Mouse (Mus musculus): ENCODE data around the gene Fgfrl1. TPM values are rescaled to one million over a fixed set of nuclear protein-coding genes. Genes with fewer than 3 reads are reported as not detected.
A peak's percentile ranks its signal among the peaks of the same experiment; 100 is the strongest.

Gene Fgfrl1
- total RNA-seq (2021) (10 to 100 TPM; 17.6 to 21.6 TPM), polyA plus RNA-seq (2012; rRNA removed) (33.5 and 36.5 TPM in 2 replicates)
- long read RNA-seq, transcript Fgfrl1-201 (7 exons, 2,329 nt): major isoform, 13 of 19 reads
- long read RNA-seq, partial matches to known transcripts: 2 of 19 reads
- long read RNA-seq, other reads (novel, unspliced or antisense): 4 of 19 reads

GRCm38 (mm10) chr5:108692271-108692670, at the start of gene Fgfrl1:
TSS of gene Fgfrl1 (plus strand) at chr5:108692382.
- Histone ChIP-seq H3K4me1 (ENCODE audit: control insufficient read depth, insufficient read depth, low read length) (peaks cover 5% of the 10 kb centered on the region), H3K4me3 (peak within 1 kb of the TSS; percentile 51), H3K27ac (no peak within 1 kb of the TSS), H3K79me2 (replicated peaks; ENCODE audit: control insufficient read depth, insufficient read depth, low read length) (no peaks in the 10 kb centered on the region), H3K9ac (ENCODE audit: low read depth, low read length) (0 out of 2 replicates have a peak within 1 kb of the TSS, but pooled peaks have one; percentile 23), H3K27me3 (ENCODE audit: control insufficient read depth, insufficient read depth, low read length) (no peaks in the 10 kb centered on the region), H3K36me3 (ENCODE audit: control insufficient read depth, insufficient read depth, low read length) (no peaks in the 10 kb centered on the region)
- TF ChIP-seq EP300 (IDR thresholded peaks at IDR 0.05; ENCODE audit: insufficient read depth, low read depth, low read length): no peak
- TF ChIP-seq CTCF (IDR thresholded peaks at IDR 0.05): peak; percentile 62
- peak; percentile 69 to 77 for DNase-seq
- WGBS: 2% methylated on average over 18 of the region's 18 CpGs
- intact Hi-C loops (cut with DNase I): loop anchor here (1.0 to 2.0 kb wide), 3 partner anchors 15 to 63 kb away; partner anchors contain the start of genes Gak and Tmem175

- intact Hi-C loops (cut with DNase I): no loop called here
- H3K36me3 ChIP-seq (ENCODE audit: control insufficient read depth, insufficient read depth, low read length): no peaks in the 10 kb centered on the region
- H3K27ac ChIP-seq: no peak overlapping the region
- no peak overlapping the region for H3K9ac ChIP-seq (ENCODE audit: low read depth, low read length)
- no peaks in the 10 kb centered on the region for H3K4me1 ChIP-seq (ENCODE audit: control insufficient read depth, insufficient read depth, low read length)
- H3K27me3 ChIP-seq (ENCODE audit: control insufficient read depth, insufficient read depth, low read length): no peaks in the 10 kb centered on the region
- no peaks in the 10 kb centered on the region; the same call in 1 of the 2 replicates for H3K79me2 ChIP-seq (replicated peaks; ENCODE audit: control insufficient read depth, insufficient read depth, low read length)
- TF ChIP-seq POLR2A (IDR thresholded peaks at IDR 0.05; ENCODE audit: insufficient read depth, low read depth, low read length) (no peak), CTCF (IDR thresholded peaks at IDR 0.05) (no peak), EP300 (IDR thresholded peaks at IDR 0.05; ENCODE audit: insufficient read depth, low read depth, low read length) (no peak)
- no peak for DNase-seq
- WGBS: 71% methylated on average over 2 of the region's 2 CpGs
- H3K4me3 ChIP-seq: no peak overlapping the region
Measured at GRCm38 (mm10) chr5:108643674-108644073, 48.5 kb upstream of the Fgfrl1 start.

- no peak for DNase-seq
- 81% methylated on average over 9 of the region's 9 CpGs for WGBS
- TF ChIP-seq CTCF (IDR thresholded peaks at IDR 0.05) (peak; percentile 44), EP300 (IDR thresholded peaks at IDR 0.05; ENCODE audit: insufficient read depth, low read depth, low read length) (no peak), POLR2A (IDR thresholded peaks at IDR 0.05; ENCODE audit: insufficient read depth, low read depth, low read length) (no peak)
- intact Hi-C loops (cut with DNase I): no loop called here
- Histone ChIP-seq H3K79me2 (replicated peaks; ENCODE audit: control insufficient read depth, insufficient read depth, low read length) (no peaks in the 10 kb centered on the region; the same call in 1 of the 2 replicates), H3K4me3 (no peak overlapping the region), H3K9ac (ENCODE audit: low read depth, low read length) (no peak overlapping the region), H3K4me1 (ENCODE audit: control insufficient read depth, insufficient read depth, low read length) (no peaks in the 10 kb centered on the region), H3K27me3 (ENCODE audit: control insufficient read depth, insufficient read depth, low read length) (no peaks in the 10 kb centered on the region), H3K27ac (no peak overlapping the region), H3K36me3 (ENCODE audit: control insufficient read depth, insufficient read depth, low read length) (no peaks in the 10 kb centered on the region)
Measured at GRCm38 (mm10) chr5:108645651-108646342, 46.4 kb upstream of the Fgfrl1 start.

GRCm38 (mm10) chr5:108646343-108646660, 45.9 kb upstream of the Fgfrl1 start:
- no peak overlapping the region for H3K9ac ChIP-seq (ENCODE audit: low read depth, low read length)
- intact Hi-C loops (cut with DNase I): no loop called here
- WGBS: 58% methylated on average over 3 of the region's 3 CpGs
- no peak overlapping the region for H3K27ac ChIP-seq
- no peaks in the 10 kb centered on the region for H3K4me1 ChIP-seq (ENCODE audit: control insufficient read depth, insufficient read depth, low read length)
- TF ChIP-seq POLR2A (IDR thresholded peaks at IDR 0.05; ENCODE audit: insufficient read depth, low read depth, low read length) (no peak), EP300 (IDR thresholded peaks at IDR 0.05; ENCODE audit: insufficient read depth, low read depth, low read length) (no peak), CTCF (IDR thresholded peaks at IDR 0.05) (no peak)
- H3K4me3 ChIP-seq: no peak overlapping the region
- H3K36me3 ChIP-seq (ENCODE audit: control insufficient read depth, insufficient read depth, low read length): no peaks in the 10 kb centered on the region
- H3K27me3 ChIP-seq (ENCODE audit: control insufficient read depth, insufficient read depth, low read length): no peaks in the 10 kb centered on the region
- DNase-seq: no peak
- no peaks in the 10 kb centered on the region; the same call in 1 of the 2 replicates for H3K79me2 ChIP-seq (replicated peaks; ENCODE audit: control insufficient read depth, insufficient read depth, low read length)

GRCm38 (mm10) chr5:108647311-108647710, 44.9 kb upstream of the Fgfrl1 start:
- no peak for DNase-seq
- no peak for TF ChIP-seq CTCF (IDR thresholded peaks at IDR 0.05)
- no peak for TF ChIP-seq POLR2A (IDR thresholded peaks at IDR 0.05; ENCODE audit: insufficient read depth, low read depth, low read length)
- TF ChIP-seq EP300 (IDR thresholded peaks at IDR 0.05; ENCODE audit: insufficient read depth, low read depth, low read length): no peak
- H3K27me3 ChIP-seq (ENCODE audit: control insufficient read depth, insufficient read depth, low read length): no peaks in the 10 kb centered on the region
- H3K9ac ChIP-seq (ENCODE audit: low read depth, low read length): no peak overlapping the region
- no peaks in the 10 kb centered on the region for H3K4me1 ChIP-seq (ENCODE audit: control insufficient read depth, insufficient read depth, low read length)
- no peaks in the 10 kb centered on the region for H3K36me3 ChIP-seq (ENCODE audit: control insufficient read depth, insufficient read depth, low read length)
- WGBS: 90% methylated on average over 2 of the region's 2 CpGs
- intact Hi-C loops (cut with DNase I): no loop called here
- H3K27ac ChIP-seq: no peak overlapping the region
- H3K4me3 ChIP-seq: no peak overlapping the region
- no peaks in the 10 kb centered on the region; the same call in 1 of the 2 replicates for H3K79me2 ChIP-seq (replicated peaks; ENCODE audit: control insufficient read depth, insufficient read depth, low read length)

GRCm38 (mm10) chr5:108647820-108648465, 44.2 kb upstream of the Fgfrl1 start:
- 88% methylated on average over 2 of the region's 2 CpGs for WGBS
- no peak for DNase-seq
- no peaks in the 10 kb centered on the region for H3K79me2 ChIP-seq (replicated peaks; ENCODE audit: control insufficient read depth, insufficient read depth, low read length)
- no peaks in the 10 kb centered on the region for H3K36me3 ChIP-seq (ENCODE audit: control insufficient read depth, insufficient read depth, low read length)
- TF ChIP-seq CTCF (IDR thresholded peaks at IDR 0.05) (no peak), EP300 (IDR thresholded peaks at IDR 0.05; ENCODE audit: insufficient read depth, low read depth, low read length) (no peak), POLR2A (IDR thresholded peaks at IDR 0.05; ENCODE audit: insufficient read depth, low read depth, low read length) (no peak)
- no peak overlapping the region for H3K27ac ChIP-seq
- no peaks in the 10 kb centered on the region for H3K4me1 ChIP-seq (ENCODE audit: control insufficient read depth, insufficient read depth, low read length)
- no peak overlapping the region for H3K9ac ChIP-seq (ENCODE audit: low read depth, low read length)
- no peak overlapping the region for H3K4me3 ChIP-seq
- intact Hi-C loops (cut with DNase I): no loop called here
- no peaks in the 10 kb centered on the region for H3K27me3 ChIP-seq (ENCODE audit: control insufficient read depth, insufficient read depth, low read length)

Data from heart, adult 2 months (tissue).